Mouse (Mus musculus) E14TG2a.4 (cell line): ENCODE results near the gene Mndal.

ENCODE experiments used
- CTCF ChIP-seq: conservative IDR thresholded peaks from 2 replicates; pipeline ENCODE4 v1.5.1; 2014; ENCODE audit warnings: low read length
- NANOG ChIP-seq: IDR thresholded peaks from 2 replicates; pipeline ENCODE4 v1.6.1; 2014; ENCODE audit warnings: borderline replicate concordance, low read length, mixed read lengths
- POU5F1 ChIP-seq: IDR thresholded peaks from 2 replicates; pipeline ENCODE4 v1.6.1; 2014; ENCODE audit warnings: low read length, borderline replicate concordance

DNA sequence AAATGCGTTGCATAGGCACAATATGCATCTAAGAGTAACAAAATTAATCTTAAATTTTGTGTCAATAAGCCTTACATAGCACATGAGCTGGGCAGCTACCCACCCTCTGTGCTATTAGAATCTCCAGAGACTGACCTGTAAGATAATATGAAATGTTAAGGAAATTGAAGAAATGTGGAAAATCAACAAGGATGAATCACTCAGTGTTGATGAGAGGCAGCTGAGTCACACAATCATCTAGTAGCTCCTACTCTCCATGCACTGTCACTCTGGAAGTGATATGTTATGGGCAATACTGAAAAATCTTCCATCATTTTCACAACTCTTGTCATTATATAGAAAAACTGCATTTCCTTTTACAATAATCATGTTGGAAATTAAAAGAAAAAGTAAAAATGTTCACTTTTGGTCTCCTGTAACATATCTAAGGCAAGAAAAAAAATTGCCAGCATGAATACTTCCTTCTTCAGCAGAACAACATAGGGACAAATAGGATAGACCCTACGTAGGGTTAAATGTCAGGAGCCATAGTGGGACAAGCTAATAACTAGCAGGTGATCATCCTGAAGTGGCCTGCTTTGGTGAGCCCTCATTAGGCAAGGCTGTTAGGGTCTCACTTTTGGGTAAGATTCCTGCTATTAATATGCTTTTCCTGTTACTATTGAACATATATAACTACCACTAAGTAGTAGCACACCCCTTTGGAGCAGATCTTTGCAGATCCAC, 12.9 kb upstream of the Mndal start:
- TF ChIP-seq CTCF = no peak
- no peak for TF ChIP-seq NANOG
- TF ChIP-seq POU5F1 = no peak
